Mouse (Mus musculus) urinary bladder, postnatal 25 days (tissue): ENCODE measurements around the gene Kdm3a.

Source experiments
- DNase-seq: peaks from one replicate; pipeline ENCODE4 v3.0.0; 2022; ENCODE audit warnings: low spot score

The Kdm3a gene

DNA sequence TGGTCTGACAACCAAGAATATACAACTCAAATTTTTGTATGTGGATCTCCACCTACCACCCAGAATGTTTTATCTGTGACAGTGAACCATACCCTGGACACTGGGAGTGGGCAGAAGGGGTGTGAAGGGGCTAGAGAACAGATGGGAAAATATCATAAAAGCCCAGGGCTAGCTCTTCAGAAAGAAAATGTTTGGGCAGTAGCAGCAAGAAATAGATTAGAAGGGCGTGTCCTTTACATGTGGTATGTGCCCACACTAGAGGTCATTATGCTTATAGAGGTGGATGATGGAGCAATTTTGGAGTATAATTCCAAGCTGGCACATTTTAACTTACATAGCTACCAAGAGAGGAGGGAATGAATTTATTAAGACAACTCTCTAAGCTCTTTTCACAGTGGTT is 57.4 kb downstream of the Kdm3a start:
- no peak for DNase-seq

DNA sequence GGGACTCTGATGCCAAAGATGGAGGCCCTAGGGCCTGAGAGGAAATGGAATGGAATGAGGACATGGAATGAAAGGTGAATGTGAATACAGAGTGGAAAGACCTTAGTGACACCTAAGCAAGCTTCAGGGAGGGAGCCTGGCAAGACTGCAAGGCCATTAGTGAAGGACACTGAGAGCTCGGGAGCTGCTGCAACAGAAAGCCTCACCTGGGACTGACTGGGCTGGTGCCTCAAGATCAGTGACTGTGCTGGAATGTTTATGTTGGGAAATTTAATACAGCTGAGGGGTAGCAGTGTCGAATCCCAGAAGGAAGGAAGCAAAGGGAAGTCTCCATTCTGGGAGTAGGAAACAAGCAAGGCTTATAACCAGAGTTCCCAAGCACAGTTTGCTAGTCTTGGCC is 63.8 kb downstream of the Kdm3a start:
- DNase-seq, result no peak

DNA sequence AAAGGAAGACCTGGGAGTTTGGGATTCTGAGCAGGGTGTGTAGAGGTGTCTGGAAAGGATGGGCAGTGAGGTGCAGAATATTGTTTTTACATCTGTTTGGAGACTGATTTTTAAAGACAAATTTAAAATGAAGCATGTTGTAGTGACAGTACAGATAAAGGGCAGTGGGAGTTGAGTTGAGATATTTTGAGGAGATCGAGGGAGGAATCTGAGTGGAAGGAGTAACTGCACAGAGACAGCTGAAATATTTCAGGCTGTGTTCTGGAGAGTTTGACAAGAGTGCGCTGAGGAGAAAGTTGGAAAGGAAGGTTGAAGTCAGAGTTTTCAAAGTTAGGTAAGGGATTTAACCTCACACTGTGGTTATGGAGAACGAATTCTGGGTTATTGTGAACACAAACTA is 64.2 kb downstream of the Kdm3a start:
- DNase-seq, result no peak

DNA sequence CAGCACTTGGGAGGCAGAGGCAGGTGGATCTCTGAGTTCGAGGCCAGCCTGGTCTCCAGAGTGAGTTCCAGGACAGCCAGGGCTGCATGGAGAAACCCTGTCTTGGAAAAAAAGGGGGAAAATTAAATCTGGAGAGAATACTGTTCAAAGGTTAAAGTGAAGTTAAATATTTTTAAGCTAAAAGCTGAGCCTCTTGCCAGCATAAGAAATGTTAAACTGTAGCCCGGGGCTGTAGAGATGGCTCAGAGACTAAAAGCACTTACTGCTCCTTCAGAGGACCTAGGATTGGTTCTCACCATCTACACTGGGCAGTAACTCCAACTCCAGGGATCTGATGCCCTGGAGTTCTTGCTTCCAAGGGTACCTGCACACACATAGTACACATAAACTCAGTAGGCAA is 76.0 kb downstream of the Kdm3a start:
- DNase-seq, result no peak

DNA sequence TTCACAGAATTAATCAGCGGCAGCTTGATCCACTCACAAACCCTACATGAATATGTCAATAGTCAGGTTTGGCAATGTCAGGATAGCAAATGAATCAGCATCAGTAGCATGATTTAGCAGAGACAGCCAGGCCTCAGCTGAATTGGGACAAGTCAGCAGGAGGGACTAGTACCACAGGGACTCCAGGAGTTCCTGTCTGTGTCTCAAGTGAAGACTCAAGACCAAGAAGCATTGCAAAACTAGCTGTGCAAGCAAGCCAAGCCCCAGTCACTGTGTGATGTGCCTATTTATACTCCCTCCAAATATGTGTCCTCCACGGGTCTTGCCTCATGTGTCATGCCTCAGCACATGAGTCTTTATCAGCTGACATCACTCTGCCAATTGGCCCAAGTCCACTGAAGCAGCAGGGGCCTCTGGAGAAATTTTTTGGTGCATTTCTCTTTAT is 77.3 kb downstream of the Kdm3a start:
- DNase-seq, result no peak

DNA sequence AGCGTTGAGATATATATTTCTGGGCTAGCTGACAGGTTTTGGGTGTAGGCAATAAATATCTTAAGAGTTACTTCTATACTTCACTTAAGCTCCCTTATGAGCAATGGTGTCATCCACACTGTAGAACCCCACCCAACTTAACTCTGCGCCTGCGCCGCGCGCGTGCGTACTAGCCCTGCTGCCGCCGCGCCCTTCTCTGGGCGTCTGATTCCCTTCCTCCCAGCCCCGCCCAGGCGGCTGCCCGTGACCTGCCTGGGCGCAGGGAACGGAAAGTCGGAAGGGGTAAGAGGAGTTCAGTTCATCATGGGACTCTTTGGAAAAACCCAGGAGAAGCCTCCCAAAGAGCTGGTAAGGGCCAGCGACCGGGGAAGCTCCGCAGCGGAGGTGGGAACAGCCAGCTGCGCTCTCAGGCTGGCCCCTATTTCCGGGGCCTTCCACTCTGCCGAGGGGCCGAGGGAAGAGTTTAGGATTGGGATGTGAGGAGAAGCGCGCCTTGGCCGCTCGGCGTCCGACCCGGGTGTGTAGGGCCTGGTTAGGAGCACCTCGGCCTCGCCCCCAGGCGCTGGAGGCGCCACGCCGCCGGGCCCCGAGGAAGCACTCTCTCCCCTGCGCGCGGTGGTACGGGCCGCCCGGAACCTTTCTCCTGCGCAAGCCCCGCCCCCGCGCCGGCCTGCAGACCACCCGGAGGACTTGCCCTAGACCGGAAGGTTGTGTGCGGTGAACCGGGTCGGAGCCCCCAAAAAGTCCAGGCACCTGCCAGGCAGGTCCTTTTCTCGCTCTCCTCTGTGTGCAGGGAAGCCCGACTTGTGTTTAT is 88.9 kb downstream of the Kdm3a start, which contains the start of gene Chmp3:
TSS of gene Chmp3 (plus strand) at position 112 of the 814 bp plus-strand sequence.
- DNase-seq, result peak; percentile 98
